Mouse (Mus musculus) neutrophil, adult 65 days (primary cell): ENCODE results near the gene Katnal1. TPM values are rescaled to one million over a fixed set of nuclear protein-coding genes. Genes with fewer than 3 reads are reported as not detected.

Source experiments
- total RNA-seq: library from RNA; stranded (reverse); gene quantifications from 2 replicates; pipeline ENCODE4 v1.2.4, GENCODE M21; 2023

The Katnal1 gene
- 0.86 and 1.3 TPM in 2 replicates for total RNA-seq

DNA sequence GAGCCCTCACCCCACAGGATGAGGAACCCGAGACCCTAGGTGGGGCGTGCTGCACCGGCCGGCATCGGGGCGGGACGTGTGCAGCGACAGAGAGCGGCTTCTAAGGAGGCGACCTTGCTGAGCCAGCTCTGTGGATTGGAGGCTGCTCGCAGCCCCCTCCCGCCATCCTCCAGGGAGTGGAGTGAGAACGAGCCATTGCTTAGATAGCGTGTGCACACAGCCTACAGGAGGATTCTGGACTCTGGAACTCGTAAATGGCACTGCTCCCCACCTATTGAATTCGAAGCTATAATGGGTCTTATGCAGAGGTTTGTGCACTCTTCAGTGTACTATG lies at the start of gene Katnal1:
TSS of gene Katnal1 (minus strand) at position 205 of the 334 bp plus-strand sequence.

Other genes with a start within 250 kb of the Katnal1 start
- 2.6 and 2.9 TPM in 2 replicates for gene Gm42791, start 65.8 kb upstream of the Katnal1 start, total RNA-seq